Mouse (Mus musculus) spleen, adult 2 months (tissue): Measurements from ENCODE around the gene Cfap300. TPM values are rescaled to one million over a fixed set of nuclear protein-coding genes. Genes with fewer than 3 reads are reported as not detected.

Experiments used
- DNase-seq, 2 experiments: peaks; one replicate each; pipeline versions ENCODE4 v3.0.0 to v3.0.0-alpha.2; 2012 to 2021; ENCODE audit warnings: low spot score in 2 of 2, low read depth in 1 of 2
- H3K27ac ChIP-seq: fragments of 200-500 bp; 2 replicates; pipeline ENCODE4 v1.5.1; 2012; ENCODE audit warnings: low read length, inconsistent platforms; ENCODE audit not compliant: insufficient read depth
- H3K27me3 ChIP-seq: fragments of 200-500 bp; 2 replicates; pipeline ENCODE4 v1.6.1; 2012; ENCODE audit warnings: mild to moderate bottlenecking, moderate library complexity, low read length, inconsistent platforms; ENCODE audit not compliant: control insufficient read depth, insufficient read depth
- H3K36me3 ChIP-seq: fragments of 200-500 bp; 2 replicates; pipeline ENCODE4 v1.6.1; 2012; ENCODE audit warnings: mild to moderate bottlenecking, low read length, inconsistent platforms; ENCODE audit not compliant: control insufficient read depth, insufficient read depth
- H3K4me1 ChIP-seq: fragments of 200-500 bp; 2 replicates; pipeline ENCODE4 v1.6.1; 2011; ENCODE audit warnings: inconsistent platforms; ENCODE audit not compliant: control insufficient read depth, insufficient read depth, insufficient read length
- H3K4me3 ChIP-seq: fragments of 200-500 bp; 2 replicates; pipeline ENCODE4 v1.5.1; 2011; ENCODE audit warnings: mild to moderate bottlenecking, inconsistent platforms; ENCODE audit not compliant: insufficient read depth, insufficient read length; ENCODE audit errors: extremely low read depth
- CTCF ChIP-seq: fragments of 200-500 bp; IDR thresholded peaks from 2 replicates; pipeline ENCODE4 v1.5.1; 2011; ENCODE audit warnings: mild to moderate bottlenecking, inconsistent platforms; ENCODE audit not compliant: insufficient read depth, insufficient read length, insufficient replicate concordance; ENCODE audit errors: extremely low read depth
- POLR2A ChIP-seq: fragments of 200-500 bp; IDR thresholded peaks from 2 replicates; pipeline ENCODE4 v1.6.1; 2011; ENCODE audit warnings: low read depth, low read length, inconsistent platforms
- WGBS: fragments of 180-500 bp; shearing (Covaris S2); methylation state at CpG from one replicate; pipeline ENCODE4 v1.1.7; 2018; 5-methylcytosine and 5-hydroxymethylcytosine counted together
- polyA plus RNA-seq: library from polyadenylated mRNA; depleted of rRNA; stranded (reverse); fragments of >200 nt; gene quantifications from 2 replicates; pipeline ENCODE4 v1.2.3, GENCODE M21; 2012; rRNA removed

Gene Cfap300
- 0.16 and 0.74 TPM in 2 replicates for polyA plus RNA-seq

DNA sequence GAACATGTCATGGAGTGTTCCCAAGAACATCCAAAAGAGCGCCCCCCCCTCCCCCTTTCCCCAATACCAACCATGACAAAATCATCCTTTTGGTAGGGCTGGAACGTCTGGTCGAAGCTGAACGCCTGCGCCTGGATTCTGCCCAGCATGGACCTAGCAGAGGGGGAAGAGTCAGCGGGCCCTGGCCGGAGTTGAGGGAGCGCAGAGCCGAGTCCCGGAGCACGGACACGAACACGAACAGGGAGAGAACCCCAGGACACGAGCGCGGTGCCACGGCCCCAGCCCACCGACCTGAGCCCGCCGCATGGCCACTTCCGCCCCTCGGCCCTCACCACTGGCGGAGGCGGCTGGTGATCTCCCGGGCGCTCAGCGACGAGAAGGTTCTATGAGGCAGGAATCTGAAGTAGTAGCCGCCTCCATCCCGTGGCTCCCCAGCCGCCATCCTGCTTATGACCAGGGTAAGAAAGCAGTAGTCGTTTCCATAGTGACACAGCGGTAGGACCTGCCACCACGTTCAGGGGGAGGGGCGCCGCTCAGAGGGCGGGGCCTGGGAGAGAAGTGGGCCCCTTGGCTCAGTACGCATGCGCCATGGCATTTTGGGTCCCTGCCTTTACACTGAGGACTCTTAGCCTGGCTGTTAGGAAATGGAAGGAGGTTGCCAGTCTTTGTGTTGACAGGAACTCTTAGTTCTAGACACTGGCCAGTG, at the start of gene Cfap300:
Cfap300 (minus strand) TSS at position 486 of the 706 bp plus-strand sequence.
- Histone ChIP-seq H3K27me3 (no peaks in the 10 kb centered on the region), H3K4me1 (peaks cover 5% of the 10 kb centered on the region; the same call in 1 of the 2 replicates), H3K36me3 (no peaks in the 10 kb centered on the region), H3K4me3 (peak within 1 kb of the TSS; percentile 70), H3K27ac (no peak within 1 kb of the TSS)
- DNase-seq = peak; percentile 54 to 74
- TF ChIP-seq POLR2A (no peak), CTCF (no peak)
- 2% methylated on average over 39 of the region's 39 CpGs for WGBS

- Histone ChIP-seq H3K27ac (no peak overlapping the region), H3K27me3 (no peaks in the 10 kb centered on the region), H3K36me3 (no peaks in the 10 kb centered on the region), H3K4me3 (no peak overlapping the region), H3K4me1 (no peaks in the 10 kb centered on the region)
- TF ChIP-seq POLR2A = no peak
- TF ChIP-seq CTCF = no peak
- WGBS = 87% methylated on average over 5 of the region's 5 CpGs
- DNase-seq = no peak
Measured at GRCm38 (mm10) chr9:8078882-8079281, 36.3 kb upstream of the Cfap300 start.

DNA sequence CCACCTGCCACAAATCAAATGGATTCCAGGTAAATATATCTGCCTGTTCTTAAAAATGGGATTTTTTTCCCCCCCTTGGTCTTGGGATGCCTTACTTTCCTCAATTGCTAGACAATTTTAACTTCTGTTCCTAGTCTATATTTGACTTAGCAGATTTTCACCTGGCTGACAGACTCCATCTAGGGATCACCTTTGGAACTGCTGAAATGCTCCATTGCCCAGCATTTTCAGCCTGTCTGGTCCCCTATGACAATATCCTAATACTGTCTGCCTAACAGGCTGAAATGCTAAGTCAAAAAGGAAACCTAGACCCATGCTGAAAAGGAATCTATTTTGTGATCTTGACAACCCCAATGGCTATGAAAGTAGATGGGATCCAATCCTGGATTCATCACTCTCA, 31.7 kb upstream of the Cfap300 start:
- no peaks in the 10 kb centered on the region for H3K27me3 ChIP-seq
- TF ChIP-seq CTCF (no peak), POLR2A (no peak)
- H3K4me3 ChIP-seq = no peak overlapping the region
- H3K27ac ChIP-seq = no peak overlapping the region
- no peaks in the 10 kb centered on the region for H3K4me1 ChIP-seq
- no peaks in the 10 kb centered on the region for H3K36me3 ChIP-seq
- DNase-seq = peak in 1 of 2 experiments; percentile 1

- Histone ChIP-seq H3K4me1 (no peaks in the 10 kb centered on the region), H3K27me3 (no peaks in the 10 kb centered on the region), H3K4me3 (no peak overlapping the region), H3K27ac (no peak overlapping the region), H3K36me3 (no peaks in the 10 kb centered on the region)
- no peak for TF ChIP-seq POLR2A
- no peak for TF ChIP-seq CTCF
- 92% methylated on average over 3 of the region's 3 CpGs for WGBS
- no peak for DNase-seq
Measured at GRCm38 (mm10) chr9:8073203-8073755, 30.7 kb upstream of the Cfap300 start.

- WGBS = 74% methylated on average over 3 of the region's 3 CpGs
- no peak overlapping the region for H3K4me3 ChIP-seq
- no peaks in the 10 kb centered on the region for H3K4me1 ChIP-seq
- no peaks in the 10 kb centered on the region for H3K36me3 ChIP-seq
- no peak overlapping the region for H3K27ac ChIP-seq
- TF ChIP-seq POLR2A (no peak), CTCF (no peak)
- no peaks in the 10 kb centered on the region for H3K27me3 ChIP-seq
- DNase-seq = no peak
Measured at GRCm38 (mm10) chr9:8059636-8060035, 17.0 kb upstream of the Cfap300 start.

DNA sequence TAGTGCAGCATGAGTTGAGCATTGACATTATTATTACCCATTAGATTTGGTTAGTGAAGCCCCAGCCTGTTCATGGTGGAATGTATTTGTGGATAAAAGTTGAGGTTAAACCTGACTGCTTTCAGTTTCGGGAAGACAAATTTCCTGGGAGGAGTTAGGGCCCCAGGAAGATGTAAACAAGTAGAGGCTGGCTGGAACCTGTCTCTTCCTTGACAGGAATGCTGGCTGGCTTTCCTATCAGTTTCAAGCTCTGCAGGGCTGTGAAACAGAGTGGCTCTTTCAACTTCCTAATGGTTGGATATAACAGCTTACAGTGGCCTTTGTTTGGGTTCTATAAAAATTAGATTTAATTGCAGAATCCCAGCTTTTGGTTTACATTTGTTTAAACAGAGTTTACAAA, 12.2 kb upstream of the Cfap300 start:
- no peak for TF ChIP-seq POLR2A
- no peak for TF ChIP-seq CTCF
- H3K27ac ChIP-seq = no peak overlapping the region
- no peaks in the 10 kb centered on the region for H3K4me1 ChIP-seq
- WGBS = 15% methylated on average over 1 of the region's 1 CpGs
- H3K36me3 ChIP-seq = no peaks in the 10 kb centered on the region
- H3K27me3 ChIP-seq = no peaks in the 10 kb centered on the region
- H3K4me3 ChIP-seq = no peak overlapping the region
- no peak for DNase-seq

DNA sequence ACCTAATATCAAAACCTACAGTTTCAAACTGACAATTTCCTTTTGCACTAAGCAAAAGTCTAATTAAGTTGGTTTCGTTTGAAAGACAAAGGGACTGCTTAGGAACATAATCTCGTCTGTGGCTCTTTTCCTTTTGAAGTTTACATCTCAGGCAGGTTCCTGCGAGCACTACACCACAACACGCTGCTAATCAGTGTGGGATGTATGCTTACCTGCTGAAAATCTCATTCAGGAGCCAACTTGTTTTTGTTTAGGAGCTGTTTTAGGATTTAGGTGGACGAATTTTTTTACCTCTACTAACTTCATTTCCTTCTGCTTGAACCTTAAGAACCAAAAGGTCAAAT, 393 bp upstream of the Cfap300 start:
- 12% methylated on average over 5 of the region's 5 CpGs for WGBS
- peaks cover 5% of the 10 kb centered on the region; the same call in 1 of the 2 replicates for H3K4me1 ChIP-seq
- H3K4me3 ChIP-seq = peak overlapping the region; percentile 70
- H3K27ac ChIP-seq = no peak overlapping the region
- no peaks in the 10 kb centered on the region for H3K27me3 ChIP-seq
- TF ChIP-seq CTCF (no peak), POLR2A (no peak)
- no peaks in the 10 kb centered on the region for H3K36me3 ChIP-seq
- DNase-seq = no peak
